Mouse (Mus musculus) cerebellum, adult 9-11 months (tissue): ENCODE results near the gene A4gnt.
"Not testable (repeated sequence)": the region's sequence is repeated elsewhere in the genome, so short reads cannot be mapped to it uniquely, and the experiment has no call there.

Experiments
- DNase-seq: peaks from one replicate; pipeline ENCODE4 v3.0.0; 2022

A4gnt gene

DNA sequence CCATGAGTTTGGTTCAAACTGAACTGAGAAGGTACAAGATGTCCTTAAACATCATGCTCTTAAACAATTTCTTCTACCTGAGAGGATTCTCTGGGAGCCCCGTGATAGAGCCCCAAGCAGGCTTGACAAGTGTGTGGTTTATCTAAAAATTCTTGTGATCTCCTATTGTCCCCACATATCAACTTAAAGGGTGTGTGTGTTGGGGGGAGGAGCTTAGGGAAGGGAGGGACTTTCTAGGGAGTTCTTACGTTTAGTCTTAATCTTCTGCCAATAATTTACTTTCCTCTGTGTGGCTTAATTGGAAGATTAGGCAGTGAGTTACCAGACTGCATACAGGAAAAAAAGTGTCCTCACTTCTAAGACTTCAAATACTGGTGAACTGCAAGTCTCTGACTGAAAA lies at the start of gene A4gnt:
Gene A4gnt, plus strand, starts transcription at position 301 of the 400 bp plus-strand sequence.
- DNase-seq, result no peak

DNA sequence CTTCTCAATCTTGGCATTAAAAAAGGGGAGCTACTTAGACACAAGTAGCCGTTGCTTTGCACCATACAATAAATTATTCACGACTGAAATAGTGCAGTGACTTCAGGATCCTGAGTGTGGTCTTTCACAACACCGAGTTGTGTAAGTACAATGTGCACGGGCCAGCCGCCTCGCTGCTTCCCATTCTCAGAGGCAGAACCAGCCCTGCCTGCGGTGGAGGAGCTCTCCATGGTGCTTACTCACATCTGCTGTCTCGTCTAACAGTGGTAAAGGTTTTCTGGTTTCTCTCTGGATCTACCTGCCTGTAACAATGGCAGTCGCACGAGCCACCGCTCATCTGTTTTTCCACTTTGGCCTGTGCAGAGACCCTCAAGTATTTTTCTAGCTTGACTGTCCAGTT lies 48.6 kb upstream of the A4gnt start:
- DNase-seq, result no peak

DNA sequence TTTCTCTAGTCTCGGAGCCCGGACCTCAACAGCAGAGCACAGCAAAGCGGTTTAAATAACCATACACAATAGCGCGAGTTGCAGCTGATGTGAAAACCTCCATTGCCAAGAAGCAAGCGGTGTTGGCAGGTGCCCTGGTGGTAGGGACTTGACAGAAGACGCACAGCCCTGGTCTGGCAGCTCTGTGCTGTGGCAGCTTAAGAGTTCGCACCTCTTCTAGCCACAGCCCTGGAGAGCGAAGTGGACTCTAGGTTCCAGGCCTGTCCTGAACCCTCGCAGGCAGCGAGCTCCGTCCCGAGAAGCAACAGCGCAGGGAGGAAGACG lies 44.3 kb upstream of the A4gnt start:
- no peak for DNase-seq

DNA sequence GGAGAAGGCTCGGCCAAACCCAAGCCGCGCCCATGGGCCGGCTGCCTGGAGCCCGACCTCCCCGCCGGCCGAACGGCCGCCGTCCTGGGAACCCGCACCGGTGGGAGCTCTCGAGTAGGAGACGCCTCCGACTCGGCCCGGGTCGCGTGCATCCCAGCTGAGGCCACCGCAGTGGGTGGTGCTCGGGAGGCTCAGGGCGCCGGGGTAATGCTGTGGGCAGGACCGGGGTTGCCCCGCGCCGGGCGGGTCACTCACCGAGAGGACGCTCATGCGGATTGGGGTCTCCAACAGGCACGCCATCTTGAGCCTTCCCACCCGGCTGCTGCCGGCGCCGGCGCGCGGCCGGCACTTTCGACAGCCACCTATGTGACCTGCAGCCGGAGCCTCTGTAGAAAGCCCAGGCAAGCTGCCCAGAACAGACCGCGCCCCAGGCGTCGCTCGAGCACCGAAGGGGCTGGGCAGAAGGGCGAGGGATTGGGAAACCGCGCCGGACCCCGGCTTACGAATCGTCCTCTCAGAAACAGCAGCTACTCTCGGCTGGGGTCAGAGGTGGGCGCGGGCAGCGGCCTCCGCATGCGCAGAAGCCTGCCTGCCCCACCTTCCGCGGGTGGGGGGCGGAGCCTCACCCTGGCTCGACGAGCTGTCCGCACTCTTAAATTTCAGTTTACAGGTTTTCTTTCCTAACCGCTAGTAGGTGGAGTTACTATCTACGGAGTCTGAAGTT lies 43.8 kb upstream of the A4gnt start, which contains the start of gene Armc8:
Gene Armc8, minus strand, starts transcription at position 553 of the 724 bp plus-strand sequence.
- DNase-seq, result peak; percentile 92

DNA sequence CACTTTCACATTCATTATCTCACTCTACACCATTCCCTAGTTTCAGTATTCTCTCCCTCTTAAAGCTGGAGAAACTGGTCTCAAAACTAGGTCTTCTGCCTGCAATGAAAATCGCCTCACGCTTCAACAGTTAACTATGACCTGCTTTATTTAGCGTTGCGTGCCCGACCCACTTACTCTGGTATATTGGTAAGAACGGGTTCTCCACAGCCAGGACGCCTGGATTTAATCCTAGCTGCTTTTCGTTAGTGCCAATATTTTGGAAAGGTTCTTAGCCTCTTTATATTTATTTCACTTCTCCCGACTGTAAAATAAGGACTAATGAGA lies 43.3 kb upstream of the A4gnt start:
- DNase-seq, result no peak

DNA sequence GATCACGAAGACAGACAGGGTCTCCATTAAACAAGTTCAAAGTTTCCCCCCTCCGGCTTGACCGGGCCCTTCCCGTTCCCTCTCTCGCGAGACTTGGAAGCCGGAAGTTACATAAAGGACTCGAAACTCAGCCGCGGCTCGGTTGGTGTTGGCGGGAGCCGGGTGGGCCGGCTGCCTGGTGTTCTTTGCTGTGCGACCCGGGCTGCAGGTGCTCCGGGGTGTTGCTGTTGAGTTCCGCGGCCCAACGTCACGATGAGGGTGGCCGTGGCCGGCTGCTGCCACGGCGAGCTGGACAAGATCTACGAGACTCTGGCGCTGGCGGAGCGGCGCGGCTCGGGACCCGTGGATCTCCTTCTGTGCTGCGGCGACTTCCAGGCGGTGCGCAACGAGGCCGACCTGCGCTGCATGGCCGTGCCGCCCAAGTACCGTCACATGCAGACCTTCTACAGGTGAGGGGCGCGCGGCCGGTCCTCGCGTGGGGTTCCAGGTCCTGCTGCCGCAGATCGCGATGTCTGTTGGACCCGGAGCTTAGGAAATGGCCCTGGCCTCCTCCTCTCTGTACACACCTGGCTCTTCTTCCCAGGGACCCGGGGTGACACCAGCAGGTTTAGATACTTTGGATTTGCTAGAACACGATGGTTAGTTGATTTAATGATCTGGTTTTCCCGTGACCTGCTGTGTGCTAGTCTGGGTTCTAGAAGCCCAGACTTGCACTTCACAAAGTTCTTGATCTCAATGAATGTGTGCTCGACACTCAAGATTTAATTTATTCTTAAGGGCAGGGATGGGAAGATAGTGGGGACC lies 36.4 kb upstream of the A4gnt start, which contains the start of gene Dbr1:
Gene Dbr1, plus strand, starts transcription at position 123 of the 804 bp plus-strand sequence.
- DNase-seq, result peak; percentile 93

DNA sequence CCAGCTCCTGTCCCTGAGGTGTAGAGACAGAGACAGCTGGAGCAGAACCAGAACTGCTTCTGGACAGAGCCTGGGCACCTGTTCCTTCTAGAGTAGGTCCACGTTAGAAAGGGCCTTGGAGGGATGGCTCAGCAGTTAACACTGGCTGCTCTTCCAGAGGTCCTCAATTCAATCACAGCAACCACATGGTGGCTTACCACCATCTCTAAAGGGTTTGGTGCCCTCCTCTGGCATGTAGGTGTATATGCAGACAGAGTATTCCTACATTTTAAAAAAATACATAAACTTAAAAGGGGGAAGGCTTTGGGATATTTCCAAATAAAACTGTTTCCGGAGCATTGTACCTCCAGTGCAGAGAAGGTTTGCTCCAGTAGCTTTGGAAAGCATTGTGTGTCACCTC lies 31.6 kb upstream of the A4gnt start:
- DNase-seq, result no peak

DNA sequence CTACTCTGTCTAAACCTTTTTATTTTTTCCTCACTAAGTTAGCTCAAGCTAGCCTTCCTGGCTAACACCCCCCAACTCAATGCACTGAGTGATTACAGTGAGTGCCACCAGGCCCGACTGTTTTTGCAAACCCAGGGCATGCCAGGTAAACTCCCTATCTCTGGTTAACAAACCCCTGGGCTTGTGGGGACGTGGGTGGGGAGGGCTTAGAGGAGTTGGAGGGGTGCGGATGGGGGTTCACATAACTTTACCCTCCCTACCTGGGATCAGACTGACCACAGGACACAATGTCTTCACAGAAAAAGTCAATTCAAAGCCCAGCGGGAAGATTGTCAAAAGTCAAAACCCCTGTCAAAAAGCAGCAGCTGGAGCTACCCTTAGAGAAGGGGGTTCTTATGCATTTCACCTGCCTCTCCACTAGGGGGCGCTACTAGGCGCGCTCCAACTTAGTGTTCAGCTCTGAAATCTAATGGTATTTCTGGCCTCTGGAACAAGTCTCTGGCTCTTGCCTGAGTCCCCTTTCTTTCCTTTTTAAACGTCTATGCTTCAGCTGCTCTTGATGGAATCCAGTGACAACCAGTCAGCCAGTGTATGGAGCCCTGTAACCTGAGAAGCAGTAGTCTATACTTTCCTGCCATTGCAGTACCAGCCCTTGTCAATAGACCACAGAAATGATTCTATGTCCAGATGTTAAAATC lies 24.6 kb upstream of the A4gnt start:
- DNase-seq, result peak; percentile 31

DNA sequence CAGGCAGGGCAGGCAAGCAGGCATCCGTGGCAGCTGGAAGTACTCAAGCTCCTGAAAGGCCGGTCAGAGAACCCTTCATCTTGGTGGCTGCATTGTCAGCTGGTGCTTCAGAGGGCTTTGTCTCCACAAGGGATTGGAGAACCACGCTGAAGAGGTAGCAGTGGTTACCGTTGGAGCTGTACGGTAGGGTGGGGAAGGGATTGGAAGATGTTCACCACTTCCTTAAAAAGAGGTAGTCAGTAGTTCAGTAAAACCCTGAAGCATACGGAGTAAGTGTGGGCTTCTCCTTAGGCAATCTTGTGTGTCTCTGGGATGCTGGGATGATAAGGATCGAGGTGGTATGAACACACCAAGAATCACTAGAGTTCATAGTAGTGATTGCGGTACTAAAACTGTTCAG lies 21.2 kb upstream of the A4gnt start:
- no peak for DNase-seq

DNA sequence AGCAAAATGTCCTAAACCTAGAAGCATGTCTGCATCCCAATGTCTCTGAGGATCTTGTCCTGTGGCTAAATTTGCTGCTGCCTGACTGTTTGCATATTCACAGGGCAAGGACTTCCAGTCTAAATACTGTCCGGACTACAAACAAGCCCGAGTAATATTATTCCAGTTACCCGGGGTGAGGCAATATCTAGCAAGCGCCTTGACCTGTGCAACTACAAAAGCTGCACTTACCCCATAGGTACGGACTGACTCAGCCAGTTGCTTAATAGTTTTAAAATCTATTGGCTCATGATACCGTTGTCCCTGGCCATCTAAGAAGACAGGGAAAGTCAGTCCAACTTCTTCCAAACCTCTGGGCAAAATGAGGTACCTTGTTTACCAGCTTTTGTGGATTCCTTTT lies 13.2 kb upstream of the A4gnt start:
- DNase-seq, result not testable (repeated sequence)

DNA sequence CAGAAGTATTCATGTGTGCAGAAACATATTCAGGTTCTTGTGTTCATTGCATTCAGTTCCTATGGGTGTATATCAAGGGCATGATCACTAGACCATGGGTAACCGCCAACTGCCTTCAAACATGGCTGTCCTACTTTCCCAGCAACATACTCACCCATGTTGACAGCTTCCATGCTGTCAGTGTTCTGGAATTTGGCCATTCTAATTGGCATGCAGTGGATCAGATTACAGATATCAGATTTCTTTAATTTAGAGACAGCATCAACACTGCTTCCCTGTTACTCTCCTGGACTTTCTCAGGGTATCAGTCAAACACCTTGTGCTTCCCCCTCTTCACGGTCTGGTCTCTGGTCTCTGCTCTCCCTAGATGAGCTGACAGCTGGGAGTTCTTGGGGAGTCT lies 8.7 kb upstream of the A4gnt start:
- no peak for DNase-seq

DNA sequence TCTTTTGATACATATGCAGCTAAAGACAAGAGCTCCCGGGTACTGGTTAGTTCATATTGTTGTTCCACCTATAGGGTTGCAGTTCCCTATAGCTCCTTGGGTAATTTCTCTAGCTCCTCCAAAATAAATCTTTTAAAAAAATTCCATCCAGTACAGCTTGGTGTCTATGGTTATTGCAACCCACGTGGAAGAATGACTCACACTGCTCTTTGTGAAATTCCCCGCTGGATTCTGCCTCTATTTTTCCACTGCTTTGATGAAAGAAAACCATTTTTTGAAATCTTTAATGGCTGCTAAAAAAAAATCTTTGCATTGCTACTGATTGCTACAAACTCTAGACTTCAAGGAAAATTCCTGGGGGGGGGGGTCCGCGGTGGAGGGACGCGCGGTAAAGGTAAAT lies 7.4 kb downstream of the A4gnt start:
- DNase-seq, result no peak

DNA sequence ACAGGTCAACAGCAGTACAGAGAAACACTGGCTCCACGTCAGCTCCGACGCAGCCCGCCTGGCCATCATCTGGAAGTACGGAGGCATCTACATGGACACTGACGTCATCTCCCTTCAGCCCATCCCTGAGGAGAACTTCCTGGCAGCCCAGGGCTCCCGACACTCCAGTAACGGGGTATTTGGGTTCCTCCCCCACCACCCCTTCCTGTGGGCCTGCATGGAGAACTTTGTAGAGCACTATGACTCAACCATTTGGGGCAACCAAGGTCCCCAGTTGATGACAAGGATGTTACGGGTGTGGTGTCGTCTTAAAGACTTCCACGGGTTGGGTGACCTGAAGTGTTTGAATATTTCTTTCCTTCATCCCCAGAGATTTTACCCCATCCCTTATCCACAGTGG lies 7.9 kb downstream of the A4gnt start:
- no peak for DNase-seq

DNA sequence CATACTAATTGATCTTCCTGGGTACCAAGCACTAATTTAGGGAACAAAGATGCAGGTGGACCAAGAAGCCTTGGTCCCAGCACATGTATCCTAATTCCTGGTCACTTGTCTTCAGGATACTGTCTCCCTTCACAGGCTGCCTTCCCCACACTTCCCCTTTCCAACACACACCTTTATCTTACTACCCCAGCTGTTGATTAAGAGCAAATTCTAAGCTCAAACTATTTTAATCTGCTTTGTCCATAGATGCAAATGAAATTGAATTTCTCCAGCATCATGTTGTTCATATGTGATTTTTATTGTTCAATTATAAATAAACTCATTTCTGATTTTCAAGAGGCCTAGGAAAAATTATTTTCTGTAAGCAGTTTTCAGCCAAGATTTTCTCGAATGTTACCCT lies 9.7 kb downstream of the A4gnt start:
- DNase-seq, result no peak

DNA sequence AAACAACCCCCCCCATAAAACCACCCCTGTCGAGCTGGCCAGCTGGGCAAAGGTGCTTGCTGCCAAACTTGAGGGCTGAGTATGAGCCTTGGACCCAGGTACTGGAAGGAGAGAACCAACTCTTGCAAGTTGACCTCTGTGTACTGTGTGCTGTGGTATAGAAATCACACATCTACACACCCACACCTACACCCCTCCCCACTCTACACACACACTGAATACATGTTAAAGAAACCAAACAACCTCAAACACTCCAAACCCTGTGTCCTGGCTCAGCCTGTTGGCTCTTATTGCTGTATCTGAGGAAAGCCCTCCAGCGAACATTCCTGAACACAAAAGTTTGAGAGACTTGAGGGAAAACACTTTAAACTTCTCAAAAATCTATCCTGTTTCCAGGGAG lies 10.7 kb downstream of the A4gnt start:
- no peak for DNase-seq

DNA sequence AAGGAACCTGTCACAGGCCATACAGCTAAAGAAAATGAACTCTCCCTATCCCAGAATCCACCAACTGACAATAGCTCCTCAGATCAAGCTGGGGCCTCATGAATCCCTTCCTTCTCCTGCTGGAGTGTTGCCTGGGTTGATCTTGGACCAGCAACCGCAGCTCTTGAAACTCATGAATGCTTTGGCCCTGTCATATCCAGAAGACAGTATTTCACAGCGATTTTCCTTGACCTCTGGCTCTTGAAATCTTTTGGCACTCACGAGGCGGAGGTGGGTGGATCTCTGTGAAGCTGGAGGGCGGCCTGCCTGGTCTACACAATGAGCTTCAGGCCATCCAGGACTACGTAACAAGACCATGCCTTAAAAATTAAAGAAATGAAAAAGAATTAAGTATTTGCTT lies 11.8 kb downstream of the A4gnt start:
- no peak for DNase-seq

DNA sequence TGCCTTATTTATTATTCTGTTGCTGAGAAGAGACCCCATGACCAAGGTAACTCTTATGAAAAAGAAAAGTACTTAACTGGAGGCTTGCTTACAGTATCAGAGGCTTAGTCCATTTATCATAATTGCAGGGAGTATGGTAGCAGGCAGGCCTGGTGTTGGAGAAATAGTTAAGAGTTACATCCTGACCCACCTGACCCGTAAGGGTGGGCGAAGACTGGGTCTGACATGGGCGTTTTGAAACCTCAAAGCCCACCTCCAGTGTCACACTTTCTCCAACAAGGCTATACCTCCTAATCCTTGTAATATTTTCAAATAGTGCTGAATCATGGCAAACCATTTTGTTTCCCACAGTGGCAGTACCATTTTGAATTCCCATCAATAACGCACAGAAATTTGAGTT lies 16.3 kb downstream of the A4gnt start:
- DNase-seq, result no peak

DNA sequence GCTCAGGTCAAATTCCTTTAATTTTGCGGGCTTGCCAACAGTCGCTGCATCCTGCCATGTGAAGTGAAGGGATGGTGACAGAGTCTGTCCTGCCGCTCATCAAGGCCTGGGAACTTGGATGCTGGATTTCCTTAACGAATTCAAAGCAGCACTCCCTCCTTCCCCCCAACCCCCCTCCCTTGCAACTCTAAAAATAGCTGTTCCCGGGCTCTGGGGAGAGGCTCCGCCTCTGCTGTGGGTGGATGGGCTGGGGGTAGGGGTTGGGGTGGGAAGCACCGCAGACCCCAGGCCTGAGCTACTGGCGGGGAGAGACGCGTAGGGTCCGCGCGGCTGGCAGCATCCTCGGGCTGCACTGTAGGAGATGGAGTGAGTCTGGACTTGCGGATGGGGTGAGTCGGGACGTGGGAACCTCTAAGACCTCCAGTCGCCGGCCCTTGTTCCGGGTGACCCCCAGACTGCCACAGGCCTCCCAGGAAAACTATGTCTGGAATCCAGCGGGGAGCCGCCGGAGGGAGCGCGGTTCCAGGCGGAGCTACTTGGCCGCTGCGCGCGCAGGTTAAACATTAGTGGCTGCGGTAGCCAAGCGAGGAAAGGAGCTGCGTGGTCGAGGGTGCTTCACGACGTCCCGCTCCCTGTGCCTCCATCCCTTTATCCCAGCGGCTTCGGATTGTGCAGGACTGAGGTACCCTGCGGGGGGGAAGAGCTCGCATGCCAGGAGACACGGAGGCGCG lies 17.1 kb downstream of the A4gnt start, which contains the start of gene Dzip1l:
Gene Dzip1l, plus strand, starts transcription at position 216 of the 731 bp plus-strand sequence.
- DNase-seq, result peak; percentile 74

DNA sequence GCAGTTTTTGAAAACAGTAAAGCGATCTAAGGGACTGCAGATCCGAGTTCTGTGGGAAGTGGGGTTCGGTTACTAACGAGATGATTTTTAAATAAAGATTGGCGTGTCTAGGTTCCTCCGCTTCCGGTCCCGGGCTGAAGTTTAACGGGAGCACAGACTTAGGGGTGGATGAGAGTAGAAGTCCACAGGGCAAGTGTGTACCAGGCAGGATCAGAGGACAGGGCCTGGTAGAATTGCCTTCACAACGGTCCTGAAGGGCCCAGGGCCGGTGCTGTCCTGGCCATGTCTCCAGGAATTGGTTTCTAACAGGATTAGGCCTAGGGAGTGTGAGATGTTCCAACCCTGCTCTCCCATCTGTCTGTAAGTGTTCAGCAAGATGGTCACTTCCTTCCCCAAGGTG lies 17.8 kb downstream of the A4gnt start:
- DNase-seq, result peak; percentile 32

DNA sequence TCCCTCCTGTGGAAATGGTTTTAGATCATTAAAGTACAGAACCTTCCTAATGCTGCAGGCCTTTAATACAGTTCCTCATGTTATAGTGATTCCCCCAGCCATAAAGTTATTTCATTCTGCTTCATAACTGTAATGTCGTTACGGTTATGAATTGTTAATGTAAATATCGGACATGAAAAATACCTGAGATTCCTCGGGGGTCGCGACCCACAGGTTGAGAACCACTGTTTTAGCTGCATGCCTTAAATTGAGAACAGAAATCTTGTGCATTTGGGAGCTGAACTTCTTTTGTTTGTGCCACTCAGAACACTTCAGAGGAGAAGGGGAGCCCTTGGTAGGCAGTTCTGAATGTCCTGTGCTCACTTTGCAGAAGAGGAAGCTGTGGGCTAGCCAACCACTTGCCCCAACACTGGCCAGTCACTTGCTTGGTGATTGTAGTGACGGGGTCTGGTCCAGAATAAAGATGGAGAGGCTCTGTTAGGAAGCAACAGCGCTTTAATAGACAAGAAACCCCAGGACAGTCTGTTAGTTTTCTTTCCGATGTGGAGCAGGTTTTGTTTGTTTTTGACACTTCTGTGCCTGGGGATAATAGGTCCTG lies 18.3 kb downstream of the A4gnt start:
- DNase-seq, result no peak

DNA sequence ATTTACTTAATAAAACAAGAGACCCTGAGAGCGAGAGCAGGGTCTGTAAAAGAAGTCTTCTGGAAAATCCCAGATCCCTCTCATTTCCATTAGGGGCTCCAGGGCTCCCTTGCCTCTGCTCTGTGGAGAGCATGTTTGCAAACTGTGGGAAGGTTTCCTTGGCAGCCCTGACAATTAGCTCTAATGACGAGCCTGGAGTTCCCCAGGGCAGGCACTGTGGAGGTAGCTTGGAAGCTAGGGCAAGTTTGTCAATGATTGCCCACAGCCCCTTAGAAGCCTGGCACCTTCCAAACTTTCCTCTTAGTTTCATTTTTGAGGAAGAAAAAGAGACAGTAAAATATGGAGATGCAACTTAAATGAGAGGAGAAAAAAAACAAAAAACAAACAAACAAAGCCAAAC lies 19.5 kb downstream of the A4gnt start:
- DNase-seq, result no peak

DNA sequence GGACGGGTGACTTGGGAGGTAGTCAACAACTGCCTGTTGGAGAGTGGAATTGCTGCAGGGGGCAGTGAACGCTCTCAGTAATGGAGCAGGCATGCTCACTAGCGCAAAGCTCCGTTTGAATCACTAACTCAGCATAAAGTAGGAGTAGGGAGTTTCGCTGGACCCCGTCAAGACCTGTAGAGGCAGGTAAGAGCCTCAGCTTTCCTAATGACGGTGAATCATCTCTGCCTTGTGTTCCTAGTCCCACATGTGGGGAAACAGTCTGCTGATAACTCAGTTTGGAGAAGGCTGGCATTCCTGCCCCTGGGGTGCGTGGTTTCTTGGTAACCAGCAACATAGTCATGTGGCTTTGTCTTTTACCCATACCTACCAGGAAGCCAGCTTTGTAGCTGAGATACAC lies 20.0 kb downstream of the A4gnt start:
- DNase-seq, result no peak

DNA sequence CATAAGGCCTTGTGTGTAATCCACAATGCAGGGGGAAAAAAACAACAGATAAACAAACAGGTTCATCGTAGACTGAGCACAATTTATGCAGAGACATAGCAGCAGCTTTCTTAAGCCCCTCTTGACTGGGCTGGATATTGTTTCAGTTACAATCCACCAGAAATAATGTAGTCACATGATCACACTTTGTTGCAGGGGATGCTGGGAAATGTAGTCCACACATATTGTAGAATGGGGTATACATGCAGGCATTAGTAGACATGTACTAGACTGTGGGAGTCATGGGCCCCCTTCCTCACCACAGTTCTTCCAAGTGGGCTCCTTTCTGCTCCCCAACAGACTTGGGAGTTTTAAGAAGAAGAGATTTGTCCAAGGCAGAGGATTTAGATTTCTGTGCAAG lies 24.5 kb downstream of the A4gnt start:
- DNase-seq, result no peak
